Mouse (Mus musculus): ENCODE measurements around the gene Chst14.

DNA sequence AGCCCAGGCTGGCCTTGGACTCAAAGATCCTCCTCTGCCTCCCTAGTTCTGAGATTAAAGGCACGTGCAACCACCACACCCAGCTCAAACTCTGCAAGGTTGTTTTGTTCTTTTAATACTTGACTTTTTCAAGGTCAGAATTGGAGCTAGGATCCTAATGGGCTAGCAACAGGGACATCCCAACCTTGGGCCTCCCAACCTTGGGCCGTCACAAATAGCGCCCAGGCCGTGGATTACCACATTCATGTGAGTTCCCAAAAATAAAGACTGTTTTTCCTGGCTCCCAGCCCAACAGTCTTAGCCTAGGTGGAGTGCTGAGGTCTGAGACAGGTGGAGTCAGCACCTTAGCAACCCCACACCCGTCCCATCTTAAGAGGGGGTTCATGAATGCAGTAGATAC lies 44.3 kb upstream of the Chst14 start:
- TF ChIP-seq POLR2A (IDR thresholded peaks at IDR 0.05; ENCODE audit: borderline replicate concordance, extremely low read depth, insufficient read depth, insufficient read length, poor library complexity, severe bottlenecking) (no peak), CTCF (IDR thresholded peaks at IDR 0.05; ENCODE audit: borderline replicate concordance, extremely low read depth, insufficient read depth, insufficient read length) (no peak)

Data from brain, embryonic 14.5 days (tissue).